Mouse (Mus musculus): ENCODE results near the gene Hspb1. TPM values are rescaled to one million over a fixed set of nuclear protein-coding genes. Genes with fewer than 3 reads are reported as not detected.
A peak's percentile ranks its signal among the peaks of the same experiment; 100 is the strongest.

Hspb1 gene
- total RNA-seq, 4 experiments from 2014 or later: 113 to 288 (median 256) TPM

- peak; percentile 68 for DNase-seq
Measured at GRCm38 (mm10) chr5:135914156-135914555, 26.4 kb downstream of the Hspb1 start.

- no peak for DNase-seq
Measured at GRCm38 (mm10) chr5:135916051-135916565, 28.4 kb downstream of the Hspb1 start.

GRCm38 (mm10) chr5:135916601-135917000 is 28.9 kb downstream of the Hspb1 start:
- peak; percentile 48 for DNase-seq

GRCm38 (mm10) chr5:135917327-135918058 is 29.8 kb downstream of the Hspb1 start:
- no peak for DNase-seq

- DNase-seq: no peak
Measured at GRCm38 (mm10) chr5:135918059-135918437, 30.3 kb downstream of the Hspb1 start.

- DNase-seq: no peak
Measured at GRCm38 (mm10) chr5:135918593-135918992, 30.9 kb downstream of the Hspb1 start.

- no peak for DNase-seq
Measured at GRCm38 (mm10) chr5:135919902-135920301, 32.2 kb downstream of the Hspb1 start.

GRCm38 (mm10) chr5:135923901-135924300 is 36.2 kb downstream of the Hspb1 start:
- DNase-seq: no peak

- peak; percentile 33 for DNase-seq
Measured at GRCm38 (mm10) chr5:135929685-135930424, 42.1 kb downstream of the Hspb1 start.

- no peak for DNase-seq
Measured at GRCm38 (mm10) chr5:135931526-135931925, 43.8 kb downstream of the Hspb1 start.

GRCm38 (mm10) chr5:135932359-135932758 is 44.6 kb downstream of the Hspb1 start:
- DNase-seq: no peak

GRCm38 (mm10) chr5:135933222-135933899 is 45.6 kb downstream of the Hspb1 start:
- DNase-seq: no peak

- peak; percentile 74 for DNase-seq
Measured at GRCm38 (mm10) chr5:135933900-135934441, 46.3 kb downstream of the Hspb1 start.

GRCm38 (mm10) chr5:135934481-135935175 is 46.9 kb downstream of the Hspb1 start, which contains the start of gene Ywhag:
Gene Ywhag (minus strand): TSS chr5:135934616.
- DNase-seq: peak; percentile 97

- no peak for DNase-seq
Measured at GRCm38 (mm10) chr5:135935176-135935523, 47.4 kb downstream of the Hspb1 start.

- DNase-seq: no peak
Measured at GRCm38 (mm10) chr5:135935641-135936190, 48.0 kb downstream of the Hspb1 start.

Other genes with a start within 250 kb of the Hspb1 start
- 100 to 1,000 TPM; 229 to 400 (median 271) TPM for gene Por, start 217.9 kb upstream of the Hspb1 start, total RNA-seq (2022)
- gene Tmem120a, start 143.5 kb upstream of the Hspb1 start, total RNA-seq (2022): 10 to 100 TPM; 33.3 to 60.0 (median 44.2) TPM
- under 1 TPM in 3 of 4 experiments, not detected in 1; 0.38 to 0.77 (median 0.73) TPM for gene Styxl1, start 109.5 kb upstream of the Hspb1 start, total RNA-seq (2022)
- 100 to 1,000 TPM; 310 to 438 (median 388) TPM for gene Mdh2, start 109.4 kb upstream of the Hspb1 start, total RNA-seq (2022)
- gene Srrm3, start 81.0 kb upstream of the Hspb1 start, total RNA-seq (2022): 1 to 10 TPM; 2.4 to 8.4 (median 5.9) TPM
- 100 to 1,000 TPM; 434 to 601 (median 481) TPM for gene Ywhag, start 46.7 kb downstream of the Hspb1 start, total RNA-seq (2022)
- 10 to 100 TPM in 1 of 4 experiments, 1 to 10 TPM in 3; 4.5 to 15.0 (median 7.8) TPM for gene Ssc4d, start 86.6 kb downstream of the Hspb1 start, total RNA-seq (2022)
- gene Zp3, start 92.2 kb downstream of the Hspb1 start, total RNA-seq (2022): not detected
- 10 to 100 TPM; 13.0 to 17.6 (median 16.9) TPM for gene Dtx2, start 106.9 kb downstream of the Hspb1 start, total RNA-seq (2022)
- 1 to 10 TPM; 2.8 to 6.9 (median 5.4) TPM for gene Upk3b, start 150.6 kb downstream of the Hspb1 start, total RNA-seq (2022)
- under 1 TPM in 1 of 4 experiments, not detected in 3; 0.41 TPM for gene Upk3bl, start 166.6 kb downstream of the Hspb1 start, total RNA-seq (2022)
- gene Rasa4, start 196.0 kb downstream of the Hspb1 start, total RNA-seq (2022): 10 to 100 TPM; 15.0 to 39.0 (median 29.5) TPM
- 10 to 100 TPM; 74.7 to 93.5 (median 85.9) TPM for gene Polr2j, start 228.7 kb downstream of the Hspb1 start, total RNA-seq (2022)
- 10 to 100 TPM; 10.8 to 21.6 (median 14.9) TPM for gene Lrwd1, start 248.2 kb downstream of the Hspb1 start, total RNA-seq (2022)
- gene Alkbh4, start 248.2 kb downstream of the Hspb1 start, total RNA-seq (2022): 10 to 100 TPM in 1 of 4 experiments, 1 to 10 TPM in 3; 8.3 to 11.1 (median 8.7) TPM